Mouse (Mus musculus) embryonic facial prominence, embryonic 10.5 days (tissue): ENCODE data around the gene Hoxd1. TPM values are rescaled to one million over a fixed set of nuclear protein-coding genes. Genes with fewer than 3 reads are reported as not detected.
A peak's percentile ranks its signal among the peaks of the same experiment; 100 is the strongest.

Experiments used
- DNase-seq: peaks from one replicate; pipeline ENCODE4 v3.0.0-alpha.2; 2017; ENCODE audit warnings: low spot score
- H3K27ac ChIP-seq: fragments of 300-500 bp; sonication (generic); replicated peaks from 2 replicates; pipeline ENCODE4 v1.5.1; 2016; ENCODE audit warnings: mild to moderate bottlenecking
- H3K27me3 ChIP-seq: fragments of 300-500 bp; sonication (generic); replicated peaks from 2 replicates; pipeline ENCODE4 v1.6.1; 2016; ENCODE audit warnings: low read depth, mild to moderate bottlenecking; ENCODE audit not compliant: poor library complexity, severe bottlenecking
- H3K36me3 ChIP-seq: fragments of 300-500 bp; sonication (generic); replicated peaks from 2 replicates; pipeline ENCODE4 v1.6.1; 2016; ENCODE audit warnings: mild to moderate bottlenecking, moderate library complexity
- H3K4me1 ChIP-seq: fragments of 300-500 bp; sonication (generic); 2 replicates; pipeline ENCODE4 v1.6.1; 2016
- H3K4me3 ChIP-seq: fragments of 300-500 bp; sonication (generic); 2 replicates; pipeline ENCODE4 v1.5.1; 2016; ENCODE audit warnings: mild to moderate bottlenecking, moderate library complexity
- H3K9me3 ChIP-seq: fragments of 300-500 bp; sonication (generic); 2 replicates; pipeline ENCODE4 v1.6.1; 2016; ENCODE audit warnings: mild to moderate bottlenecking
- WGBS: fragments of 180-500 bp; shearing (Covaris S2); methylation state at CpG from one replicate; pipeline ENCODE4 v1.1.7; 2016; 5-methylcytosine and 5-hydroxymethylcytosine counted together
- polyA plus RNA-seq: library from polyadenylated mRNA; unstranded; fragments of >200 nt; fragmentation: Nextera tagmentation; extraction: Ambion mirVana; gene quantifications from 2 replicates; pipeline ENCODE4 v1.2.1, GENCODE M21; 2016

Gene Hoxd1
- polyA plus RNA-seq, result 0.20 and 0.39 TPM in 2 replicates

DNA sequence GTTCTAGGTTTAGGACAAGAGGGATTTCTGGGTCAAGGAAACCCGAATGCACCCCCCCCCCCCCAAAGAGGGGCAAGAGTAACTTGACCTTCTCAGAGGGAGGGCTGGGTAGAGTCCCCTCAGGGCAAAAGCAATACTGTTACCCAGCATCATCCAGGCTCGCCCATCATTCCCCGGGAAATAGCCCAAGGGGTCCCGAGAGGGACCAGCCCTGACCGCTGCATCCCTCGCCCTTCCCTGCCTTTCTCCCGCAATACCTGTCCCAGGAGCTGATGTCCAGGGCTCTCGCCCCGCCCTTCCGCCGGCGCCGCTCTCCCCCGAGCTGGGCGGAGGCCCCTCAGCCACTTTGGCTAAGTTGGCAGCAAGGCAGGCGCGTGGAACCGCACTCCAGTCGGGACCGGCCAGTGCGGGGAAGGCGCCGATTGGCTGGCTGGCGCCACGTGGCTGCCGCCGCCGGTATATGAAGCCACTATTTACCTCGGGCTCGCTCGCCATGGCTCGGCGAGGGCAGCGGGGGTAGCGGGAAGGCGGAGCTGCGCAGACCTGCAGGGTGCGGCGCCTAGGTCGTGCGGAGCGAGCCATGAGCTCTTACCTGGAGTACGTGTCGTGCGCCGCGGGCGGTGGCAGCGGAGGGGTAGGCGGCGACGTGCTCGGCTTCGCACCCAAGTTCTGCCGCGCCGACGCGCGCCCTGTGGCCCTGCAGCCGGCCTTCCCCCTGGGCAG lies at the start of gene Hoxd1:
Gene Hoxd1 (plus strand): TSS at position 459 of the 723 bp plus-strand sequence.
- peak; percentile 83 for DNase-seq
- H3K27ac ChIP-seq, result peak within 1 kb of the TSS; percentile 40; the same call in 1 of the 2 replicates
- H3K9me3 ChIP-seq, result no peaks in the 10 kb centered on the region
- H3K36me3 ChIP-seq, result no peaks in the 10 kb centered on the region
- H3K4me3 ChIP-seq, result peak within 1 kb of the TSS; percentile 63
- H3K27me3 ChIP-seq, result peaks cover 99% of the 10 kb centered on the region
- under 1% methylated on average over 61 of the region's 61 CpGs for WGBS
- H3K4me1 ChIP-seq, result peaks cover 22% of the 10 kb centered on the region

DNA sequence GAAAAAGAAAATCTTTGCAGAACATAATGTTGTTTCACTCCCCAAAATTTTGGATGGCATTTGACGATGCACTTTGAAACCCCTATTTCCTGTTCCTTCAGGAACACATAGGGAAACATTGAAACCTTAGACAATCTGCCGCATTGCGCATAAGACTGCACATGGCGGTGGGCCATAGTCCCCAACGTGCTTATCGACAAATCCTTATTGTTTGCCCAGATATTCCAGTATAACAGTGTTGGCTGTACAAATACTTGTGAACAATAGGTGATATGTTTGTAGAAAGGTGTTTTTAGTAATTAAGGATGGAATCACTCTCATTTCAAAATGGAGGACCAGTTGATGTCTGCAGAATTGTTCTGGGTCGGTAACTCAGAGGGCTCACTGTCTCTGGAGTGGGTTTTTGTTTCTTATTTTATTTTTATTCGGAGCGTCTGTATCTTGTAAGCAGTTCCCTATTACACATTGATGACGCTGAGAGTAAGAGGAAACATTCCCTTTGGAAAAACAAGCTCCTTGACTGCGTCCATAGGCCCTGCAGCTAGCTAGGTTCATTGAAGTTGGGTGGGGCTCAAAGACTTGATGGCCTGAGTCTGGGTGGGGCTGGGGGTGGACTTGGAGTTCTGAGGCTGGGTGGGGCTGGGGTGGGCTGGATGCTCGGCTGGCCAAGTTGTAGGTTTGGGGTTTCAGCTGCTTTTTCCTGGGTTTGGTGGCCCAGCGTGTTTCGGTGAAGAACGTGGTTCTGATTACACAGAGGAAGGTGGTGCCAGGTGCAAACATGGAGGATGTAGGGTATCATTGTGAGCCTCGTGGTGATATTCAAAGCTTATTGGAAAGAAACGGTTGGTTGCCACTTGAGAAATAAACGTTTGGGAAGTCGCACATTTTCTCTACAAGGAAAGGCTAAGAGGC lies 49.3 kb upstream of the Hoxd1 start:
- Histone ChIP-seq H3K36me3 (no peaks in the 10 kb centered on the region), H3K27me3 (peaks cover 100% of the 10 kb centered on the region), H3K27ac (no peak overlapping the region), H3K4me3 (no peak overlapping the region), H3K9me3 (no peaks in the 10 kb centered on the region), H3K4me1 (peaks cover 13% of the 10 kb centered on the region)
- WGBS, result 4% methylated on average over 19 of the region's 19 CpGs
- peak; percentile 23 for DNase-seq

DNA sequence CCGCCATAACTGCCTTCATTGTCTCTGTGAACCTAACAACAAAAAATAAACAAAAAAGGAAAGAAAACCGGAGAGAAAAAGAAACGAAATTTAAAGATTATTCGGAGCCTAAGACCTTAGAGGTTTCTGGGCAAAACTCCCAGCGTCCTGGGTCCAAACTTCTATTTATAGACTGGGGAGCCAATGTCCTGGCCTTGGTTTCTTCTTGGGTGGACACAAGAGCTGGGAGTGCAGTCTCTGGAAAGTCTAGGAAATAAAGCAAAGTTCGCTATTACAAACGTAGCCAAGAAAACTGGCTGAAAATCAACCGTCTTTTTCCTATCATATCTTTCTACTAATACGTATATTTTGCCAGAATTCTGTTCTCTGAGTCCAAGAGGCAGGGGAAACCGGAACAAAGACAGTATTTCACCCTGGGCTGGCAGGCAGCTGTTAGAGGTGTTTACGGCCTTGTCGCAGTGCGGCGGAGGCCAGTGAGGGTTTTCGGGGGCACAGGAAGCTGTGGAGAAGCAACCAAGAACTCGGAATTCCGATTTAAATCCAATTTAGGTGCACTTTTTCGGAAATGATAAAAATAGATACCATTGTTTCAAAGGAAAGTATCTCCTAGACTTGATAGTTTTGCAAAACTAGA lies 48.5 kb upstream of the Hoxd1 start:
- WGBS, result 2% methylated on average over 18 of the region's 18 CpGs
- H3K27me3 ChIP-seq, result peaks cover 100% of the 10 kb centered on the region
- peaks cover 13% of the 10 kb centered on the region for H3K4me1 ChIP-seq
- DNase-seq, result peak; percentile 30
- H3K9me3 ChIP-seq, result no peaks in the 10 kb centered on the region
- H3K36me3 ChIP-seq, result no peaks in the 10 kb centered on the region
- H3K4me3 ChIP-seq, result no peak overlapping the region
- no peak overlapping the region for H3K27ac ChIP-seq

DNA sequence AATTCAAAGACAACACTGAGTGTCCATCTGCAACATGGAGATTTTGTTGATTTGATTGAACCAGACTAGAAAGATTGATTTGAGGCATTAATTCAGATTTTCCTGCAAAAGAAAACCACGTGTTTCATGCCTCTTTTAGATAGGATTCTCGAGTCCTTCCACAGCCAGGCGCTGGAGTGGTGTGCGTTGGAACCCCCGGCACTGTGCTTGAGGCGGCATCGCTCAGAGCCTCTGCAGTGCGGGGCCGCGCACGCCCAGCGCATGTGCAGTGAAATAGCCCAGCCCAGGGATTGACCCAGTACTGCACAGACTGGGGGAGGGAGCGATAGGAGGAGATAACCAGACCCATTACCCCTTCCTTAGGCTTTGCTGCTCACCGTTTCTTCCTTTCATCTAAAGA lies 47.9 kb upstream of the Hoxd1 start:
- H3K36me3 ChIP-seq, result no peaks in the 10 kb centered on the region
- peaks cover 13% of the 10 kb centered on the region for H3K4me1 ChIP-seq
- H3K27ac ChIP-seq, result no peak overlapping the region
- peaks cover 100% of the 10 kb centered on the region for H3K27me3 ChIP-seq
- H3K4me3 ChIP-seq, result no peak overlapping the region
- H3K9me3 ChIP-seq, result no peaks in the 10 kb centered on the region
- DNase-seq, result peak; percentile 51
- WGBS, result 1% methylated on average over 14 of the region's 14 CpGs

DNA sequence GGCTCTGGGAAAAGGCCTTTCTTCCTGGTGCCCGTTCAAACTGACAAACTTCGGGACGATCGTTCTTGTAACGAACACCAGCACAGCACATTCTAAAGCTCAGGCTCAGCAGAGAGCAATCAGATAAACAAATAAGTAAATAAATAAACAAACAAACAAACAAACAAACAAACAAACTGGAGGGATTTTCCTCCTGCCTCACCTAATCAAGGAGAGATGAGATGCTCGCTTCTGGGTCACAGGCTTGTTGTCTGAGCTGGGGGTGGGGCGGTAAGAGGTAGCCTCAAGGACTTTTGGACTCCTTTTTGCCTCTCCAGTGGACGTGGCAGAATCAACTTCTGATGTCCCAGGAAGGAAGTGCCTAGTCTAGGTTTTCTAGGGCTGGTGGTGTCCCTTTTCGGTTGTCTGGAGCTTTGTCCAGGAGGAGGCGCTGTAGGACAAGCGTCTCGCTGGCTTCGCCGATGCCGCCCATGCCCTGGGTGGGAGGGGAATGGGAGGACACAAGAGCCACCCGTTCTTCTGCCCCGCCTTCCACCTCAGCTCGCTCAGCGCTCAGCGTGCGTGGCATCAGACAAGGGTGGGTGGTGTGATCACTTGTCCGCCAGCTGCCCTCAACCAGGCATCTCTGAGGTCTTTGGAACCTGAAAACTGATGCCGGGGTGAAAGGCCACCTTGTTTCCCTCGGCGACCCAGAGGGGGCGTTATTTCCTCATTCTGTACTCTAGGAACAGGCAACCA lies 47.1 kb upstream of the Hoxd1 start:
- peaks cover 100% of the 10 kb centered on the region for H3K27me3 ChIP-seq
- peak; percentile 92 for DNase-seq
- 2% methylated on average over 26 of the region's 26 CpGs for WGBS
- H3K4me1 ChIP-seq, result peaks cover 13% of the 10 kb centered on the region
- no peak overlapping the region for H3K27ac ChIP-seq
- H3K9me3 ChIP-seq, result no peaks in the 10 kb centered on the region
- peak overlapping the region; percentile 45 for H3K4me3 ChIP-seq
- H3K36me3 ChIP-seq, result no peaks in the 10 kb centered on the region

DNA sequence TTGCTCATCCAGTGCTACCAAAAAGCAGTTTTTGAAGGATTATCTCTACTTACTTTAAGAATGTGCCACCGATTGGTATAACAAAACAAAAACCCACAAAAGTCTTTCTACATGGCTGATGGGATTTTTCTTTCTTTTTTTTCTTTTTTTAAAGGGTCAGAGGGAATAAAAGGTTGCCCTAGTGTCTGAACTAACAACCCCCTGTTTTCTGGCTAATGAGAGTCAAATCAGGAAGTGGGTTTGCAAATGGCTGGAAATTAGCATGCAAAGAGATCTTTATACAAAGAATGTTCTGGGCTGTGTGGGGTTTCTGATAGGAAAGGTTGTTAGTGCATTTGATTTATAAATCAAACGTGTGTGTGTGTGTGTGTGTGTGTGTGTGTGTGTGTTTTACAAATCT lies 42.4 kb upstream of the Hoxd1 start:
- Histone ChIP-seq H3K36me3 (no peaks in the 10 kb centered on the region), H3K4me3 (no peak overlapping the region), H3K27me3 (peaks cover 100% of the 10 kb centered on the region), H3K27ac (no peak overlapping the region), H3K4me1 (peaks cover 6% of the 10 kb centered on the region; the same call in 1 of the 2 replicates), H3K9me3 (no peaks in the 10 kb centered on the region)
- 4% methylated on average over 2 of the region's 2 CpGs for WGBS
- no peak for DNase-seq

DNA sequence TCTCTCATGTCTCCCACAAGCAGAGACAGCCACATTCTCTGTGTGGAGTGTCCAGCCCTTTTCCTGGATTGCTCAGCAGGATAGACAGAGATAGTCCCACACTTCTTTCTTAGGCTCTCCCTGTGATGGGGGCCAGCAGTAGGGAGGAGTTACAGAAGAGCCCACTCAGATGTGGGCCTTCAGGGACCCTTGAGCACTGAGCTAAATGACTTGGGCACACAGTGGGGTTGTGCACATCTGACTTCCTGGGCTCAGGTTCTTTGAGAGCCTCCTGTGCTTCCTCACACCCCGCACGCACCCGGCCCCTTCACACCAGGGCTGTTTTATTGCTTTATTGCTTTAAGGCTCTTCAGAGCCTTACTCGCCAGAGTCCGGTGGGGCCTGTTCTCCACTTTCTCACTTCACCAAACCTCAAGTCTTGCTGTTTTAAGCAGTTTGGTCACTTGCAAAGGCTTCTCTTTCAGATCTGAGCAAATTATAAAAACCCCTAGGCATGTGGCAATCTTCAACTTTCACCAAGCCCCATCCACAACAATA lies 41.8 kb upstream of the Hoxd1 start:
- H3K36me3 ChIP-seq, result no peaks in the 10 kb centered on the region
- H3K27me3 ChIP-seq, result peaks cover 100% of the 10 kb centered on the region
- peak; percentile 21 for DNase-seq
- no peak overlapping the region for H3K27ac ChIP-seq
- H3K4me1 ChIP-seq, result peaks cover 3% of the 10 kb centered on the region; the same call in 1 of the 2 replicates
- no peaks in the 10 kb centered on the region for H3K9me3 ChIP-seq
- H3K4me3 ChIP-seq, result no peak overlapping the region
- 3% methylated on average over 5 of the region's 5 CpGs for WGBS

DNA sequence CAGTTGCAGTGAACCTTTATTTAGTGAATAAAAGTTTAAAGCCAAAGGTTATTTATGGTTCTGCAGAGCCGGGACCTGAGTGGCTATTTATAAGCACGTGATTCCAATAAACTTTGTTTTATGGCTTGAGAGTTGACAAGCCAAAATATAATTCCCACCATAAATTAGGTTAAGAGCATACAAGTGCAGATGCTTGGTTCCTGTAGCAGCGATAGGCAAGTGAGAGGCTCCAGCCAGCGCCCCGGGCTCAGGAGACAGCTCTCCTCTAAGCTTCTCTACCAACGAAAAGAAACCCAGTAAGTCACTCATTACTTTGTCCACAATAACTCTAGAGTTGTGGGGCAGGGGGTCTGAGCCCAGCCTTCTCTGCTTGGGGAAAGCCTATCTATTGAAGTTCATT lies 40.9 kb upstream of the Hoxd1 start:
- peak; percentile 29 for DNase-seq
- Histone ChIP-seq H3K4me3 (no peak overlapping the region), H3K27me3 (peaks cover 100% of the 10 kb centered on the region)

DNA sequence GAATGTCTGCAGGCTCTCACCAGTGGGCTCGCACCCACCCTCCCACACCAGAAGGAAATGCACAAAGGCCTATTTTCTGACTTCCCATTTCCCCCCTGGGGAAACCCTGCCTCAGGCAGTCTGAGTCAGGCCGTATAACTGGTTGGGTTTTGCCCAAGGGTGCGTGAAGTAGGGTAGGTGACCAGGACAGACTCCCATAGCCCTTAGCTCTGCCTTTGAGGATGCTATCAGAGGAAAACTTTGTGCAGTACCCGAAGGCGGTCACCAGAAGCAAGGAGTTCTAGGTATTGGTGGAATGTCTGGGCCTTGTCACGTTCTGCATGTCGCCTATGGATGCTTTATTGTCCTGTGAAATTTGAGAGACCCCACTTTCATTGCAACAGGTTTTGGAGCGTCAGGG lies 39.8 kb upstream of the Hoxd1 start:
- Histone ChIP-seq H3K4me1 (peaks cover 6% of the 10 kb centered on the region), H3K27me3 (peaks cover 100% of the 10 kb centered on the region), H3K27ac (no peak overlapping the region), H3K36me3 (no peaks in the 10 kb centered on the region), H3K9me3 (no peaks in the 10 kb centered on the region), H3K4me3 (no peak overlapping the region)
- 3% methylated on average over 8 of the region's 8 CpGs for WGBS
- DNase-seq, result peak; percentile 34

More for the DNA sequence above, 40.9 kb upstream of the Hoxd1 start:
- WGBS, result 5% methylated on average over 6 of the region's 6 CpGs
- Histone ChIP-seq H3K4me1 (no peaks in the 10 kb centered on the region), H3K9me3 (no peaks in the 10 kb centered on the region), H3K27ac (no peak overlapping the region), H3K36me3 (no peaks in the 10 kb centered on the region)

DNA sequence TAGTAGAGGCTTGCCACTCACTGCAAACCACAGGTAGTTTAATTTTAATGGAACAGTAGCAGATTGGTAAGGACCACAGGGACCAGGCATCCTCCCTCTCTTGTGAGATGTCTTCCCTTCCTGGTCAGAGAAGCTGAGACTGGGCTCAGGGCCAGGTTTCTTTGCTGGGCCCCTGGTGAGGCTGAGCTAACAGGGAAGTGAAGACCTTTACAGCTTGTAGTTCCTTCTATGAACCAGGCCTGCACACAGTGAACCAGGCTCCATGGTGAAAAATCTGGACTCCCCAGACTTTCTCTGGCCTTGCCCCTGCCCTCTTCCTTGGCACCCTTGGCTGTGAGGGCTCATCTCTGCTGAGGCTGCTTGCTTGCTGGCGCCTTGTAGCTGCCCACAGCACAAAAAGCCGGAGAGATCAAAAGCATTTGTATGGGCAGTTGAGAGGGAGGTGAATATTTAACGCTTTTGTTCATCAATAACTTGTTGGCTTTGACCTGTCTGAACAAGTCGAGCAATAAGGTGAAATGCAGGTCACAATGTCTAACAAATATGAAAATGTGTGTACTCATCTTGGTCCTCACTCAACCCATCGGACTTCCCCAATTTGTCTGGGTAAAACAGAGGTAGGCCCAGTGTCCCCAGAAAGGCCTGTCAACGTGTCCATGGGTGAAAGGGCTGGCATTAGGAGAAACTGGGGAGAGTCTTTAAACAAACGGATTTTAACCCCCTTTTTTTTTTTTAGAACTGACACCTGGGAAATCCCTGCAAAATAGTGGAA lies 38.4 kb upstream of the Hoxd1 start:
- Histone ChIP-seq H3K9me3 (no peaks in the 10 kb centered on the region), H3K27me3 (peaks cover 100% of the 10 kb centered on the region), H3K4me1 (peaks cover 6% of the 10 kb centered on the region), H3K27ac (no peak overlapping the region), H3K36me3 (no peaks in the 10 kb centered on the region), H3K4me3 (no peak overlapping the region)
- WGBS, result 4% methylated on average over 7 of the region's 7 CpGs
- peak; percentile 22 for DNase-seq

DNA sequence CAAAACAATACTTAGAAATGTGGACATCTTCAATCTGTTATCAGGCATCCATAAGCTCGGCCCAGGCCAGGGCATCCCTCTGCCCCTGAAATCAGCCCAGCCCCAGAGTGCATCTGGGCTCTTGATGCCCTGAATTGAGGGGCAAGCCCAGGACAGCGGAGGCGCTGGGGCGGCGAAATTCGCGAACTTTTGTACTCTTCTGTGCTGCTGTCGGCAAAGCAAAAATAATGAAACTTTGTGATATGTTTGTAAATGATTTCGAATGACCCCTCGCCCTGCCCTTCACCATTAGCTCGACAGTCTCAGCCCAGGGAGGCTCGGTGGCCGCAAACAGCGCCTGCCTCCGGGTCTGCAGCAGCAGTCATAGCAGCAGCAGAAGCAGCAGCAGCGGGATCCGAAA lies 37.6 kb upstream of the Hoxd1 start:
- Histone ChIP-seq H3K9me3 (no peaks in the 10 kb centered on the region), H3K27me3 (peaks cover 100% of the 10 kb centered on the region), H3K4me3 (no peak overlapping the region), H3K4me1 (peaks cover 6% of the 10 kb centered on the region), H3K27ac (no peak overlapping the region), H3K36me3 (no peaks in the 10 kb centered on the region)
- DNase-seq, result peak; percentile 56
- WGBS, result under 1% methylated on average over 17 of the region's 17 CpGs
